Mouse (Mus musculus) liver, adult (tissue): ENCODE results near the gene Mybl2.

ENCODE experiments used
- GATA4 ChIP-seq: IDR thresholded peaks from 2 replicates; pipeline ENCODE4 v1.6.1; 2014; ENCODE audit warnings: mild to moderate bottlenecking, low read length; ENCODE audit not compliant: insufficient replicate concordance

Gene Mybl2

GRCm38 (mm10) chr2:163089475-163090123 is 35.1 kb downstream of the Mybl2 start:
- TF ChIP-seq GATA4: no peak

GRCm38 (mm10) chr2:163094909-163095308 is 40.4 kb downstream of the Mybl2 start:
- no peak for TF ChIP-seq GATA4

- TF ChIP-seq GATA4: peak; percentile 73
Measured at GRCm38 (mm10) chr2:163095784-163096183, 41.3 kb downstream of the Mybl2 start.

- no peak for TF ChIP-seq GATA4
Measured at GRCm38 (mm10) chr2:163099919-163100318, 45.4 kb downstream of the Mybl2 start.

- TF ChIP-seq GATA4: no peak
Measured at GRCm38 (mm10) chr2:163100551-163100950, 46.1 kb downstream of the Mybl2 start.

- TF ChIP-seq GATA4: no peak
Measured at GRCm38 (mm10) chr2:163101646-163102203, 47.2 kb downstream of the Mybl2 start.

- no peak for TF ChIP-seq GATA4
Measured at GRCm38 (mm10) chr2:163102216-163102615, 47.7 kb downstream of the Mybl2 start.

- TF ChIP-seq GATA4: no peak
Measured at GRCm38 (mm10) chr2:163102900-163103653, 48.6 kb downstream of the Mybl2 start.

- no peak for TF ChIP-seq GATA4
Measured at GRCm38 (mm10) chr2:163104086-163104770, 49.7 kb downstream of the Mybl2 start.

GRCm38 (mm10) chr2:163108385-163108784 is 53.9 kb downstream of the Mybl2 start:
- no peak for TF ChIP-seq GATA4

- TF ChIP-seq GATA4: no peak
Measured at GRCm38 (mm10) chr2:163110706-163111105, 56.2 kb downstream of the Mybl2 start.

- no peak for TF ChIP-seq GATA4
Measured at GRCm38 (mm10) chr2:163111413-163112201, 57.1 kb downstream of the Mybl2 start.

GRCm38 (mm10) chr2:163120626-163121352 is 66.3 kb downstream of the Mybl2 start:
- no peak for TF ChIP-seq GATA4

- no peak for TF ChIP-seq GATA4
Measured at GRCm38 (mm10) chr2:163121353-163121660, 66.8 kb downstream of the Mybl2 start.
